Mouse (Mus musculus) forebrain, postnatal 0 days (tissue): ENCODE measurements around the gene Herc6. TPM values are rescaled to one million over a fixed set of nuclear protein-coding genes. Genes with fewer than 3 reads are reported as not detected.
A peak's percentile ranks its signal among the peaks of the same experiment; 100 is the strongest.

ENCODE experiments used
- ATAC-seq: fragments of 200-750 bp; cut with Nextera tagmentation; 2 replicates; pipeline ENCODE4 v1.8.0; 2017; ENCODE audit warnings: mild to moderate bottlenecking, moderate library complexity
- DNase-seq: peaks from one replicate; pipeline ENCODE4 v3.0.0-alpha.2; 2015
- H3K27ac ChIP-seq: fragments of 300-500 bp; sonication (generic); 2 replicates; pipeline ENCODE4 v1.5.1; 2014; ENCODE audit warnings: low read depth, mild to moderate bottlenecking, antibody characterized with exemption, low read length, moderate library complexity, mixed read lengths
- H3K27me3 ChIP-seq: fragments of 300-500 bp; sonication (generic); 2 replicates; pipeline ENCODE4 v1.6.1; 2014; ENCODE audit warnings: mild to moderate bottlenecking, low read length, mixed read lengths; ENCODE audit not compliant: insufficient read depth
- H3K36me3 ChIP-seq: fragments of 300-500 bp; sonication (generic); 2 replicates; pipeline ENCODE4 v1.6.1; 2014; ENCODE audit warnings: mild to moderate bottlenecking, moderate library complexity; ENCODE audit not compliant: insufficient read depth
- H3K4me1 ChIP-seq: fragments of 300-500 bp; sonication (generic); 2 replicates; pipeline ENCODE4 v1.6.1; 2014; ENCODE audit warnings: antibody characterized with exemption; ENCODE audit not compliant: insufficient read depth
- H3K4me2 ChIP-seq: fragments of 300-500 bp; sonication (generic); 2 replicates; pipeline ENCODE4 v1.6.1; 2014; ENCODE audit warnings: low read depth, mild to moderate bottlenecking, moderate library complexity
- H3K4me3 ChIP-seq: fragments of 300-500 bp; sonication (generic); 2 replicates; pipeline ENCODE4 v1.5.1; 2014; ENCODE audit warnings: low read depth, low read length, mixed read lengths
- H3K9ac ChIP-seq: fragments of 300-500 bp; sonication (generic); 2 replicates; pipeline ENCODE4 v1.6.1; 2014; ENCODE audit warnings: mild to moderate bottlenecking
- H3K9me3 ChIP-seq: fragments of 300-500 bp; sonication (generic); 2 replicates; pipeline ENCODE4 v1.6.1; 2016; ENCODE audit warnings: low read length
- CTCF ChIP-seq: sonication (generic); IDR thresholded peaks from 2 replicates; pipeline ENCODE4 v1.5.1; 2016; ENCODE audit warnings: antibody characterized with exemption, control low read depth, low read depth
- WGBS: fragments of 180-500 bp; shearing (Covaris S2); extraction: QIAGEN DNeasy Blood & Tissue Kit; methylation state at CpG from one replicate; pipeline ENCODE4 v1.1.7; 2014; 5-methylcytosine and 5-hydroxymethylcytosine counted together
- polyA plus RNA-seq: library from polyadenylated mRNA; unstranded; fragments of >200 nt; fragmentation: Nextera tagmentation; extraction: Ambion mirVana; gene quantifications from 2 replicates; pipeline ENCODE4 v1.2.1, GENCODE M21; 2015
- total RNA-seq: library from RNA; depleted of rRNA; stranded (reverse); fragments of >200 nt; gene quantifications from 2 replicates; pipeline ENCODE4 v1.2.3, GENCODE M21; 2014

The Herc6 gene
- total and polyA plus RNA-seq, 2 experiments from 2014 or later, result 1.1 to 1.8 TPM

DNA sequence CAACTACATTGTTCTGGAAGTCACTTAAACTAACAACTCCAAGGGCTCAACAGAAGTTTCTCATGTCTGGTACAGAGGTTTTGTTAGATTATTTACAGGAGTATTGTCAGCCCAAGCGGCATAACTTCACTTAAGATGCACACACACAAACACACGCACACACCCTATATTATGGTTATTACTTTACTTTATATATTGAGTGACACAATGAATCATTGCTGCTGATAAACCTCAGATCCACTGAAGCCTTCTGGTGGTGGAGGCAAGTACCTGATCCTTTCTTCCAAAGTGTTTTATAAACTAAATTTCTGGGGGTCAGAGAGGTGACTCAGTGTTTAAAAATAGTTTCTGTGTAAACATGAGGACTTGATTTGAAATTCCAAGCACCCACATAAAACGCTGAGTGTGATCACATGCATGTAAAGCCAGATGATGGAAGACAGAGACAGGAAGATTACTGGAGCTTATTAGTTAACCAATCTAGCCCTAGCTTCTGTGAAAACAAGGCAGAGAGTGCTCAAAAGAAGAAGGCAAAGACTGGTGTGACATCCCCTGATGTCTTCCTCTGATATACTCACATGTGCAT is 29.5 kb upstream of the Herc6 start:
- no peak overlapping the region for H3K4me3 ChIP-seq
- H3K27me3 ChIP-seq, result no peaks in the 10 kb centered on the region
- no peak overlapping the region for H3K9ac ChIP-seq
- ATAC-seq, result no peak
- H3K27ac ChIP-seq, result no peak overlapping the region
- DNase-seq, result no peak
- H3K4me2 ChIP-seq, result no peak overlapping the region
- no peaks in the 10 kb centered on the region for H3K4me1 ChIP-seq
- no peaks in the 10 kb centered on the region for H3K36me3 ChIP-seq
- TF ChIP-seq CTCF, result no peak
- no peaks in the 10 kb centered on the region for H3K9me3 ChIP-seq
- 87% methylated on average over 3 of the region's 3 CpGs for WGBS

DNA sequence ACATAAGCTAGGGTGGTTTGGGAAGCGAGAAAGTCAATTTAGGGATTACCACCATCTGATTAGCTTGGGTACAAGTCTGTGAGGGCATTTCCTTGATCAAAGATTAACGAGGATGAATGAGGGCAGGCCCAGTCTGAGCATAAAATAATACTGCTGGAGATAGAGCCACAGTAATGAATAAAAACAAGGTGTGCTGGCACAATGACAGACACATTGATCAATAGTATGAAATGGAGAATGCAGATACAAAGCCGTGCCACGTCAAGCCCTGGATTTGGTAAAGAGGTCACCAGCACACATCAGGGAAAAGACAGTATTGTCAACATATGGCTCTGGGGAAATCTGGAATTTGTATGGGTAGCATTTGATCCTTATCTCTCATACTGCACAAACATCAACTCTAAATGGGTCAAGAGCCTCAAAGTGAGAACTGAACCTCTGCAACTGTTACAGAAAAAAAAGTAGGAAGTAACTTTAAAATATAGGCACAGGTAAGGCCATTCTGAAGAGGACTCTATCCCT is 22.9 kb upstream of the Herc6 start:
- Histone ChIP-seq H3K9me3 (no peaks in the 10 kb centered on the region), H3K4me1 (no peaks in the 10 kb centered on the region), H3K36me3 (no peaks in the 10 kb centered on the region), H3K27me3 (no peaks in the 10 kb centered on the region), H3K9ac (no peak overlapping the region), H3K4me2 (no peak overlapping the region), H3K4me3 (no peak overlapping the region), H3K27ac (no peak overlapping the region)
- ATAC-seq (no peak), DNase-seq (no peak)
- WGBS, result 43% methylated on average over 4 of the region's 4 CpGs
- TF ChIP-seq CTCF, result no peak

DNA sequence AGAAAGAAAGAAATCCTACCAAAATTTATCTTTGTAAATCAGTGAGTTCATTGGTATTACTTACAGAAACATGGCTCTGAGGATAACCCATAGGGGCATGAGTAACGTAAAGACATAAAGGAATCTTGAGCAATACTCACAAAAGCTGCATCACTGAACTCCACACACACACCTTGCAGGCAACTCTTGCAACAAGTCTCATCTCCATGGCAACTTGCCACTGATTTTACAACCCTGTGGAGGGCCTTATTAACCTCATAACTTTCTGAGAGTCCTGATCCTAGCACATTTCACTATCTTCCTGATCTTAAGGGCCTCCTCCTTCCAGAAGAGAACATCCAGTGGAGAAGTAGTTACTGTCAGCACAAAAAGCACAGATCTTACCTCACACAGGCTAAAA is 17.3 kb upstream of the Herc6 start:
- no peak for TF ChIP-seq CTCF
- Histone ChIP-seq H3K27me3 (no peaks in the 10 kb centered on the region), H3K9ac (no peak overlapping the region), H3K9me3 (no peaks in the 10 kb centered on the region), H3K4me2 (no peak overlapping the region), H3K36me3 (no peaks in the 10 kb centered on the region), H3K4me3 (no peak overlapping the region), H3K4me1 (no peaks in the 10 kb centered on the region), H3K27ac (no peak overlapping the region)
- 81% methylated on average over 1 of the region's 1 CpGs for WGBS
- ATAC-seq (no peak), DNase-seq (no peak)

DNA sequence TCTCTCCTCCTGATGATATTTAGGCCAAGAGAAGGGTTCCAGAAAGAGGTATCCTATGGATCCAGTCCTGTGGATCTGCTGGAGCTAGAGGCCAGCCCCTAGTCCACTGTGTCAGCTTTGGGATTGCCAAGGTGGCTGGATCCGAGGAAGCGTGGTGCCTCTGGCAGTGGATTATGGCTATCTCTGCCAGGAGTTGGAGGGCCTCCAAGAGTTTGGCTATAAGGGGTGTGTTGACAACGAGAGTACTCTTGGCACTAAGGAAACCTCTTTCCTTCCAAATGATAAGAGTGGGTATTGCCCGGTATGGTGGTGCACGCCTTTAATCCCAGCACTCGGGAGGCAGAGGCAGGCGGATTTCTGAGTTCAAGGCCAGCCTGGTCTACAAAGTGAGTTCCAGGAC is 15.3 kb upstream of the Herc6 start:
- no peaks in the 10 kb centered on the region for H3K36me3 ChIP-seq

DNA sequence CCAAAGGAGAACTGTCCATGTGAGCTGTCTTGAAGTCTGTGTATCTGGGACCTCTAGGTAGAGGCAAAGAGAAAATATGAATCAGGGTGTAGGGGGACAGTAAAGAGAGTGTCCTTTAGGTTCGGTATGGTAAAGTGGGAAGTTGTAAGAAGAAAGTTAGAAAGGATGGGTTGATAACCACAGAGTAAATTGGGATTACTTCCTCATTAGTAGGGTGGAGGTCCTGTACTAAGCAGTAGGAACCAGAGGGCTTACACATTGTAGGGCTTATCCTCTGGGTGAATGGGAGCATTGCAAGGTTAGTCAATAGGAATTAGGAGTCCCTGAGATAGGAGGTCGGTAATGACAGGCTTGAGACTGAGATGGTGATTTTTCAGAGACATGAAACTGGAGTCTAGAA is 13.2 kb upstream of the Herc6 start:
- H3K4me2 ChIP-seq, result no peak overlapping the region
- WGBS, result 83% methylated on average over 2 of the region's 2 CpGs
- H3K36me3 ChIP-seq, result no peaks in the 10 kb centered on the region
- H3K9ac ChIP-seq, result no peak overlapping the region
- no peak for DNase-seq
- H3K9me3 ChIP-seq, result no peaks in the 10 kb centered on the region
- H3K27me3 ChIP-seq, result no peaks in the 10 kb centered on the region
- H3K4me1 ChIP-seq, result no peaks in the 10 kb centered on the region
- no peak overlapping the region for H3K27ac ChIP-seq
- no peak overlapping the region for H3K4me3 ChIP-seq
- no peak for TF ChIP-seq CTCF
- ATAC-seq, result no peak

More for the DNA sequence above, 15.3 kb upstream of the Herc6 start:
- no peaks in the 10 kb centered on the region for H3K27me3 ChIP-seq
- TF ChIP-seq CTCF, result no peak
- H3K9me3 ChIP-seq, result no peaks in the 10 kb centered on the region
- 71% methylated on average over 7 of the region's 7 CpGs for WGBS
- H3K9ac ChIP-seq, result no peak overlapping the region
- no peak overlapping the region for H3K4me2 ChIP-seq
- no peaks in the 10 kb centered on the region for H3K4me1 ChIP-seq
- DNase-seq, result no peak
- H3K27ac ChIP-seq, result no peak overlapping the region
- no peak for ATAC-seq
- H3K4me3 ChIP-seq, result no peak overlapping the region

DNA sequence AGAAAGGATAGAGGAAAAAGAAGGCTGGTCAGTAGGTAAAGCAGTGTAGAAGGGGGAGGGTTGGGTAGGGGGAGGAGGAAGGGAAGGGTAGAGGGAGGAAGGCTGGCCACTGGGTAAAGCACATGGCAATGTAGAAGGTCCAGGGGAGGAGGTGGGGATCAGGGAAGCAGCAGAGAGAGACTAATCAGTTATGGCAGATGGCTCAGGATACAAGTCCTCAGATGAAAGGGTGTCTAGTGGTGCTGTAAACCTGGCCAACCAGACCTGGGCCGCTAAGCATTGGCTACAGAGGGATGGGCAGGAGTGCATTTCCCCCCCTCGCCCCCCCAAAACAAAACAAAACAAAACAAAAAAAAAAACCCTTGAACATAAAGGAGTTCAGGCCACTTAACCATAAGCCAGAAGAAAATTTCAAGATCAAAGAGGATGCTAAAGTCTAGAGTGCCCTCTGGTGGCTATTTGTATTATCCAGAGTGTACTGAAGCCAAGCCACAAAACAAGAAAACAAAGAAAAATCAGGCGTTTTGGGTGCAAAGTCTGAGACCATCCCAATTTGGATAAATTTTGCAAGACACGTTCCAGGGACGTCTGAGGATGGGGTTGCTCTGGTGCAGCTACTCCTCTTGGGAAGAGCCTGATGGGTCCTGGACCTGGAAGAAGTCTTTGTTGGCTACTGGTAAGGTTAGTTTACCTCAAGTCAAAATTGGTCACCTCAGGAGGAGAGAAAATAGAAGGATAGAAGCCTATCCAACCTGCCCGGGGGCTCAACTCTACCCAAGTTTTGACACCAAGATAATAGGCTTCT is 10.4 kb upstream of the Herc6 start:
- Histone ChIP-seq H3K4me3 (no peak overlapping the region), H3K27me3 (no peaks in the 10 kb centered on the region), H3K36me3 (no peaks in the 10 kb centered on the region), H3K9ac (no peak overlapping the region), H3K4me2 (no peak overlapping the region), H3K9me3 (no peaks in the 10 kb centered on the region), H3K4me1 (no peaks in the 10 kb centered on the region), H3K27ac (no peak overlapping the region)
- ATAC-seq (peak; percentile 80), DNase-seq (peak; percentile 84)
- 11% methylated on average over 6 of the region's 6 CpGs for WGBS
- TF ChIP-seq CTCF, result peak; percentile 73

DNA sequence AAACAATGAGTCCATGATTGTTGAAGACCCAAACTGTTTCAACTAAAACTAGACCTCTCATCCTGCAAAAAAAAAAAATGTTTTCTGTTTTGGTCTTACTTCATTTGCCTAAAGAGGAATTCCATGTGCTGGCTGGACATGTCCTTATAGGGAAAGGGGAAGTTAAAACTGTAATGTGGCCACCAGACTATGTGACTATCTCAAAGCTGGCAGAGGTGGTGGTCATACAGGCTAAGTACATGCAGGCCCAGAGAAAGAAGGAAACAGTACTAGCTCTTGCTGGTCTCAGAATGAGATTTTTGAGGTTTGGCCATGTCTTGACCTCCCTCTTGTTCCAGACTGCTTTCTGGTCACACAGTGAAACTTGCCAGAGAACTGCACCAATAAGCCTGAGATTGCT is 9.2 kb upstream of the Herc6 start:
- ATAC-seq (no peak), DNase-seq (no peak)
- no peak for TF ChIP-seq CTCF
- Histone ChIP-seq H3K9me3 (no peaks in the 10 kb centered on the region), H3K9ac (no peak overlapping the region), H3K4me2 (no peak overlapping the region), H3K36me3 (no peaks in the 10 kb centered on the region), H3K4me1 (no peaks in the 10 kb centered on the region), H3K27ac (no peak overlapping the region), H3K27me3 (no peaks in the 10 kb centered on the region), H3K4me3 (no peak overlapping the region)
